Mouse (Mus musculus): Measurements from ENCODE around the gene Klhl29.

The Klhl29 gene

DNA sequence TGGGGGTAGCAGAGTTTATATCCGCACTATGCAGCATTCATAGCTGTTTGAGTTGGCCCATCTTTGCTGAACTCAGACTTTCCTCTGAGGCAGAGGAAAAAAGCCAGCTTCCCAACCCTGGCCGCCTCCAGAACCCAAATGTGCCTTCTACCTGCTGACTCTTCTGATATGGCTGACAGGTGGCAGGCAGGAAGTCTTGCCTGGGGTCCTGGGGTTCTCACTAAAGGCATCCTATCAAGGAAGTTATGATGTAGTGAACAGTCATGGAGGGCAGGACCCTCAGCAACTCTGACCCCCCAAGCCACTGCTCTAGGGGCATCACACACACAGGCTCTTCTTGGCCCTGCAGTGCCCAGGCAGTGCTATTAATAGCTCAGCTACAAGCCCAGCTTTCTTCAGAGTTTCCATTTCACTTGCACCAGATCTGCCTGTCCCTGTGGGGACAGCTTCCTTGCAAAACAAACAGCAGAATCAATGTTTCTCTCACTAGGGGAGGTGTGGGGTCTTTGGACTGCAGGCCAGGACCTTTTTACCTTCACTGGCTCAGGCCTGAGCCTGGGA lies 187.6 kb downstream of the Klhl29 start:
- DNase-seq (ENCODE audit: low read depth, low spot score) = no peak

DNA sequence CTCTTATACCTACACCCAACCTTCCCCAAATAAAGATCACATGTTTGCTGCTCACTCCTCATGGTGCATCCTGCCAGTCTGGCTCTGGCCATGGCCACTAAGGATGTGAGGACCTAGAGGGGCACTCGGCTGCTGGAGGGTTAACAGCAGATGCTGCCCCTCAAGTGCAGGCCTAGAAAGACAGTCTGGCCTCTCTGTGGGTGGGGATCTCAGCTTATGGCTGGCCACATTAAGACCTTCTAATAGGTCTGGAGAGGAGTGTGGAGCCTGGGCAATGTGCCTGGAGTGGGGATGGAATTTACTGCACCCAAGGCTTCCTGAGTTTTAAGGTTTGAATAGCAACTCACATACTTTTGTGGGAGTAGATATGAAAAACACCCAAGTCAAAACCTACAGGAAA lies 188.8 kb downstream of the Klhl29 start:
- no peak for DNase-seq (ENCODE audit: low read depth, low spot score)

GRCm38 (mm10) chr12:5185603-5186002 lies 189.9 kb downstream of the Klhl29 start:
- no peak for DNase-seq (ENCODE audit: low read depth, low spot score)

DNA sequence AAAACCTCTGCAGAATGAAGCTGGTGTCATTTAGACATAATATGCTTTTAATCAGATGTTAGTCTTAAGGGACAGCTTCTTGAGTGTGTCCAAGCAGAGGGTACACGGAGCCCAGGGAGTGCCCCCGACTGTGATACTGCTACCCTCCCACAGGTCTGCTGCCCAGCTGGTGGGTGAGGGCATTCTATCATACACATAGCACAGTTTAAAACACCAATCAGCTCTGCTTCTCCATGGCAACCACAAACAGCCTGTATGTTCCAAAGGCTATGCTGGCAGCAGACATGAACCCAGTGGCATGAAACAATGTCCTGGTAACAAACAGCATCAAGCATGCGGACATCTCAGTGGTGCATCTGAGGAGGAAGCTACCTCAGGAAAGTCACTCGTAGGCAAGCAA lies 192.9 kb downstream of the Klhl29 start:
- no peak for DNase-seq (ENCODE audit: low read depth, low spot score)

DNA sequence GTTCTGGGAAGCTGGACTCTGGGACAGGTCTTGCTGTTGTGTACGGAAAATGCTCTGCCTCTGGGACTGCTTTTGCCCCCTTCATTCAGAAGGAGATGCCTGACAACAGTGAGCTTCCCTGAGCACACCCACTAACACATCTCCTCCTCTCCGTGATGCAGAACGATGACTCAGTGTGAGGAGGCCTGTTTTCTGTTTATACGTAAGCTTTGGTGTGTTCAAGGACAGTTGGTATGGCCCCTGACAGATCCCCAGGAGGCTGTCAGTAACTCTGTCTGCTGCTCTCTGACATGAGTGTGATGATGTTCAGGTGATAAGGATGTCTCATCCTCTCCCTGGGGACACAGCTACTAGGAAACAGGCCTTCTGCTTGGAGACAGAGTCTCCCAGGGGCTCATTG lies 193.3 kb downstream of the Klhl29 start:
- no peak for DNase-seq (ENCODE audit: low read depth, low spot score)

- DNase-seq (ENCODE audit: low read depth, low spot score) = no peak
Measured at GRCm38 (mm10) chr12:5176716-5177341, 198.7 kb downstream of the Klhl29 start.

DNA sequence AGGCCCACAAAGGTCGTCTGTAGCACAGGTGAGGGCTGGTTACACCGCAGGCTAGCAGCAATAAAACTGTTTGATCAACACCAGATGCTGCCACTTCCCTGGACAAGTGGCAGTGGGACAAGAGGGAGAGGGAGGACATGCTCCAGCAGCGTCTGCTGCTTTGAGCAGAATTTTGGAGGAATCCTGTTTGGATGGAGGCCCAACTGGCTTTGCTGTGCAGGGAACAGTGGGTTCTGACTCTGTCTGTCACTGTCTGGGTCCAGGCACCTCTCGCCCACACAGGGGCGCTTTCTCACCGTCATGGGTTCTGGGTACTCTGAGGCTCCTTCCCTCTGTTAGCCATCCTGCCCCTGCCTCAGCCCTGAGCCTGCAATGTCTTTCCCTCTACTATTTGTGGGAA lies 209.3 kb downstream of the Klhl29 start:
- DNase-seq (ENCODE audit: low read depth, low spot score) = no peak

GRCm38 (mm10) chr12:5165411-5165810 lies 210.1 kb downstream of the Klhl29 start:
- DNase-seq (ENCODE audit: low read depth, low spot score) = no peak

- DNase-seq (ENCODE audit: low read depth, low spot score) = no peak
Measured at GRCm38 (mm10) chr12:5162672-5163071, 212.8 kb downstream of the Klhl29 start.

DNA sequence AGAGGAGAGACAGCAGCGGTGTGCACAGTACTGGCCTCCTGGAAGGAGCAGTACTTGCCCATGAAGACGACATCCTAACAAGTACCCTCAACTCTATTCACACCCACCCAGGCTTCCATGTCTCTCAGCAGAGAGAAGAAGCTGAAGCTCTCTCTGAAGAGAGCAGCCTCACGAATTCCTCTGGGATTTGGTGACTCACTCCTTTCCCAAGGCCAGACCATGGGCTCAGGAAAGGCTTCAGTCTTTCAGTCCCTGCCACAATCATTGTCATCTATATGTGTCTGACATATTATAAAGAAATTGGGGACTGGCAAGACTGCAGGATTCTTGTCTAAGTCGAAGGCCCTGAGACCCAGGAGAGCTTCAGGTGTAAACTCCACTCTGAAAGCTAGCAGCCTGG lies 213.9 kb downstream of the Klhl29 start:
- DNase-seq (ENCODE audit: low read depth, low spot score) = no peak

GRCm38 (mm10) chr12:5157931-5158481 lies 217.5 kb downstream of the Klhl29 start:
- DNase-seq (ENCODE audit: low read depth, low spot score) = no peak

DNA sequence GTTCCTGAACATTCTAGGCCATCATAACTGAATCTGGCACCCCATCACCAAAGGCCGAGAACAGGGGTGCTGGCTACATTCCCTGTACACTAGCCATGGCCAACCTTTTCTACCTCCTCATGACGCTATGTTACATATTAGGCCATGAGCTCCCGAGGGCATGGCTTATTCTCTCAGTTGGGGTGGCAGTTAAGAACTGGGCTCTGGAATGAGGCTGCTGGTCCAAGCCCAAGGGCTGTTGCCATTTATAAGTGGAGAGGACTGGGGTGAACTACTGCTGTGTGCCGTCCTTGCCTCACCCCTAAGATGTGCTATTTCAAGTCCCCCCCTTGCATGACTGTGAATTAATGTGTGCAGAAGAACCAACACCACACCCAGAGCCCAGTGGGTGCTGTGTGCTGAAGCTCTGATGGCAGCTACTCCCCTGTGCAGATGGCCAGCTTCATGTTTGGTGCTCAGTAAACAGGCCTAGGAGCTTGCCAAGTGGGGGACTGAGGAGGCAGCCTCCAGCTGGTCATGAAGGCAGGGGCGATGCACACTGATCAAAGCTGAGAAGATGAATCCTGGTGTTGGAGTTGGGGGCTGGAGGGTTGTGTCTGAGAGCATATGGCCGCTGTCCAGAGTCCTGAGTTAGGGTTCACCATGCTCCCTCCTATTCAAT lies 218.3 kb downstream of the Klhl29 start:
- DNase-seq (ENCODE audit: low read depth, low spot score) = no peak

GRCm38 (mm10) chr12:5155177-5155576 lies 220.3 kb downstream of the Klhl29 start:
- no peak for DNase-seq (ENCODE audit: low read depth, low spot score)

DNA sequence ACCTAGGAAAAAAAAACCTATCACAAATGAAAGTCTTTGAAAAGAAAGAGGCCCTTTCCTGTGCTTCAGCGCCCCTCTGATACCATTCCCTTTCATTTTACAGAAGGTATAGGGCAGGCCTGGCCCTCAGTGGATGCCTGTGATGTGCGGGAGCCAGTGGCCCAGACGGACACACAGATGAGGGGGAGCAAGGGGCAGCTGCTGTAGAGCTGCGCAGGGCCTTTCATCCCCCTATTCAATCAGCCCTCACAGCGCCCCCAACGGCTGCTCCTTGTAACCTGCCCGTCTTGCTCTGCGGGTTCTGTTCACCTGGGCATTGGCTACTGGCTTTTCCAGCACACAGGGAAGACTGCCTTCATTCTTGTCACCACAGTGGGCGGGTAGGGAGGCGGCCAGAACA lies 223.6 kb downstream of the Klhl29 start:
- DNase-seq (ENCODE audit: low read depth, low spot score) = no peak

GRCm38 (mm10) chr12:5147346-5148035 lies 228.0 kb downstream of the Klhl29 start:
- DNase-seq (ENCODE audit: low read depth, low spot score) = no peak

DNA sequence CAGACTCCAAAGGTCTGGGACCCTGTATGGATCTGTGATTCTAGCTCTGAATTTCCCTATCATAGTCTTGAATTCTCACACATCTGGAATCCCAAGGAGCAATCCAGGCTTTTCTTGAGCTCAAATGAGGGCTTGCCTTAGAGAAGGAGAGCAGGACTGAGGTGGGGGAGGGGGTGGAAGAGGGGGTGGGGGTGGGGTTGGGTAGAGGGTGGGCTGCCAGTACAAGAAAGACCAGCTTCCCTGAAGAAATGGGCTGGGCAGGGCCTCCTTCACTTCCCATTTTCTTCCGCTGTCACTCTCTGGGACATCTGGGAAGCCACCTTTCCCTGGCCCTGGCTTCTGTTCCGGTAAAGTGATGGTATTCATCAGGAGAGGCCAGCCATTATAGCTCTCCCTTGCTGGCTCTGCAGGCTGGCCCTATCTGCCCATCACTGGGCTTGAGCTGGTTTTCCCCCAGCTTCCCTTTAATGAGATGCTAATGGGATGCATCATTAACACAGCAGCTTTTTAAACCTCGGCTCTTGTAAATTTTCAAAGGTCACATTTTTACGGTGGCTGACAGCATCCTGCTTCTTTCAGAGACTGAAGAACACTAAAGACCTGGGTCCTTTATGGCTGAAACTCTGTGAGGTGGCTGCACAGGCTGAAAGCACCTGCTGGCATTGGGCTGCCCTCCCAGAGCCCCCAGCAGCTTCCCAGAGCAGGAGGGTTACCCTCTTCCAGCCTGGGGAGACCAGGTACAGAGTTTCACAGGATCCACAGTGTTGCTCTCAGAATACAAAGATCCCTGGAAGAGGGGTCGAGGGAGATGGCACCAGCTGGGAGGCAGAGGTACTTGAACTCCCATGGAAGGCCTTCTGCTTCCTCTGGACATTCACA lies 231.3 kb downstream of the Klhl29 start:
- DNase-seq (ENCODE audit: low read depth, low spot score) = no peak

GRCm38 (mm10) chr12:5143224-5143623 lies 232.3 kb downstream of the Klhl29 start:
- DNase-seq (ENCODE audit: low read depth, low spot score) = no peak

GRCm38 (mm10) chr12:5142776-5143175 lies 232.7 kb downstream of the Klhl29 start:
- peak; percentile 37 for DNase-seq (ENCODE audit: low read depth, low spot score)

DNA sequence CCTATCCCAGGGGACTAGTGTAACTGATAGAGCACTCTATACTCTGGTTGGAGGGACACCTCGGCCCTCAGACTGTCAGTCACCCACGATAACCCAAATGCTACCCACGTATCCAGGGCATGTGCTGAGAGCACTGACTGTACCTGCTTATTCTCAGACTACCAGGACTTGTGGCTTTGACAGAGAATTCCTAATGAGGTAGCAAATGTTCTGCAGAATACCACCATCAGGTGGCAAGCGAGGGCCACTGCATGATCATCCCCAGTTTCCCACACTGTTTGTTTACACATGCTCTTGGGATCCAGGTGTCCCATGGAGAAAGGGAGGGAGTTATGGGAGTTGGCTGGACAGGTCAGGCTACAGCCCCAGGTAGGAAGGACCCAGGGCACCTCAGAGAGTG lies 234.4 kb downstream of the Klhl29 start:
- DNase-seq (ENCODE audit: low read depth, low spot score) = no peak

GRCm38 (mm10) chr12:5139302-5139701 lies 236.2 kb downstream of the Klhl29 start:
- DNase-seq (ENCODE audit: low read depth, low spot score) = no peak

DNA sequence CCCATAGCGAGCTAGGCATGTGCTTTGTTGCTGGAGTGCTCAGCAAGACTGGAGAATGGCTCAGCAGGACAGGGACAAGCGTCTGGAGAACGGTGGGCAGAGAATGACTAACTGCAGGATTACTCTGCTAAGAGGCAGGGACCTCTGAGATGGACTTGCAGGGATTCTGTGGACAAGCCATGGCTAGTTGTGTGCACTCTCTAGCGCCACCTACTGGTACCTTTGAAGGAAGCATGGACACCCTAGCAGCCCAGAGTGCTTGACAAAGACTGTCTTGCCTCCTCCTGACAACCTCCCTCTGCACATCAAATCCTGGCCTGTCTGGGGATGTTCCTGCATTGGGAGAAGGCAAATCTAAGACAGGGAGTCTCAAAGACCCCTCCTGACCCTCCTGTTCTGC lies 239.2 kb downstream of the Klhl29 start:
- DNase-seq (ENCODE audit: low read depth, low spot score) = no peak

Data from brain, embryonic 18.5 days (tissue).